Mouse (Mus musculus): Measurements from ENCODE around the gene Zar1. TPM values are rescaled to one million over a fixed set of nuclear protein-coding genes. Genes with fewer than 3 reads are reported as not detected.

The Zar1 gene
- not detected in 2 replicates for polyA plus RNA-seq (2012; rRNA removed)

GRCm38 (mm10) chr5:72580970-72581332, at the start of gene Zar1:
Zar1 (minus strand) TSS chr5:72581254.

DNA sequence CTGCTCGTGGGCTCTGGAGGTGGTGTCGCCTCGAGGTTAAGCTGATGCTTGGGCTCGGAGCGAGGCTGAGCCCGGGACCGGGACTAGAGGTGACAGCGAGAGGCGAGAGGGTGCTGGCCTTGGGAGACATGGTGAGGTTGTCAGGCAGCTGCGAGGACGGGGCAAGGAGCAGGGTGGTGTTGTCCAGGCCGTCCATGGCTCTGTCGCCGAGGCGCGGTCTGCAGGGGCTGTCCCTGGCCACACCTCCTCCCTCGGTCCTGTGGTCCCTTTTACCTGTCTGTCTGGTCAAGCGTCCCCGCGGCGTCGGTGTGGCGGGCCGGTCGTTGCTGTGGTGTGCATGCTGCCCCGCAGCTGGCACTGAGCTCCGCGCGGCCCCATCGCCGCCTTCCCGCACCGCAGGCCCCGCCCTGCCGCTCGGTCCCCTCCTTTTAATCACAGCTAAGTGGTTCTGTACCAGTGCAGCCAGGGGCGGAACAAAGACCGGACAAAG, 6.2 kb upstream of the Zar1 start, which contains the start of gene Gm5868:
Gene Gm5868 (minus strand): TSS at position 360 of the 490 bp plus-strand sequence.

DNA sequence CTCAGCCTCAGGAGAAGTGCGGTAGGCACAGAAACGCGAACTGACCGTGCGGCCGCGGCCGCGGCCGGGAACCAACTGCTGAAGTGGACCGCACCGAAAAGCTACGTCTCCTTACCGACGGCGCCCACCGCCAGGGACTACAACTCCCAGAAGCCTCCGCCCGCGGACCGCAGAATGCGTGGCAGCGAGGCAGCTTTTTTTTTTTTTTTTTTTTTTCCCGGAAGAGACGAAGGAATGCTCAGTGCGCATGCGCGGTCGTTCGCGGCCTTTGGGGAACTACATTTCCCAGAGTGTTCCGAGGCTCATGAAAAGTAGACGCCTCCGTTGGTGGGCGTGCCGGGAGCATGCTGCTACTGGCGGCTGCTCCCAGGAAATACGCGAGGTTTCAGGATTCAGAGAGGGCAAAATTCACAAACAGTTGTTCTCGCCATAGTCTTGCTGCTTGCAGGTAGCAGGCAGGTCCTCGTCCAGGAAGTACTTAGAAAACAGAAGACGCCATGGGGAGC, 21.5 kb downstream of the Zar1 start, which contains the start of gene Nfxl1:
Gene Nfxl1 (minus strand): TSS at position 141 of the 506 bp plus-strand sequence.

Other genes starting within 250 kb of the Zar1 start
- not detected in 2 replicates for gene Corin, start 76.8 kb downstream of the Zar1 start, polyA plus RNA-seq (2012; rRNA removed)
- 4.6 and 5.0 TPM in 2 replicates for gene Nfxl1, start 21.6 kb downstream of the Zar1 start, polyA plus RNA-seq (2012; rRNA removed)
- not detected in 2 replicates for gene Gm5868, start 6.3 kb upstream of the Zar1 start, polyA plus RNA-seq (2012; rRNA removed)
- not detected in 2 replicates for gene Cnga1, start 63.0 kb upstream of the Zar1 start, polyA plus RNA-seq (2012; rRNA removed)
- gene Nipal1, start 66.5 kb upstream of the Zar1 start, polyA plus RNA-seq (2012; rRNA removed) = 5.6 and 7.4 TPM in 2 replicates
- 0.14 and 0.20 TPM in 2 replicates for gene Txk, start 171.5 kb upstream of the Zar1 start, polyA plus RNA-seq (2012; rRNA removed)